8 mouse cellular contexts compared by ENCODE assay signal in the genomic region with DNA sequence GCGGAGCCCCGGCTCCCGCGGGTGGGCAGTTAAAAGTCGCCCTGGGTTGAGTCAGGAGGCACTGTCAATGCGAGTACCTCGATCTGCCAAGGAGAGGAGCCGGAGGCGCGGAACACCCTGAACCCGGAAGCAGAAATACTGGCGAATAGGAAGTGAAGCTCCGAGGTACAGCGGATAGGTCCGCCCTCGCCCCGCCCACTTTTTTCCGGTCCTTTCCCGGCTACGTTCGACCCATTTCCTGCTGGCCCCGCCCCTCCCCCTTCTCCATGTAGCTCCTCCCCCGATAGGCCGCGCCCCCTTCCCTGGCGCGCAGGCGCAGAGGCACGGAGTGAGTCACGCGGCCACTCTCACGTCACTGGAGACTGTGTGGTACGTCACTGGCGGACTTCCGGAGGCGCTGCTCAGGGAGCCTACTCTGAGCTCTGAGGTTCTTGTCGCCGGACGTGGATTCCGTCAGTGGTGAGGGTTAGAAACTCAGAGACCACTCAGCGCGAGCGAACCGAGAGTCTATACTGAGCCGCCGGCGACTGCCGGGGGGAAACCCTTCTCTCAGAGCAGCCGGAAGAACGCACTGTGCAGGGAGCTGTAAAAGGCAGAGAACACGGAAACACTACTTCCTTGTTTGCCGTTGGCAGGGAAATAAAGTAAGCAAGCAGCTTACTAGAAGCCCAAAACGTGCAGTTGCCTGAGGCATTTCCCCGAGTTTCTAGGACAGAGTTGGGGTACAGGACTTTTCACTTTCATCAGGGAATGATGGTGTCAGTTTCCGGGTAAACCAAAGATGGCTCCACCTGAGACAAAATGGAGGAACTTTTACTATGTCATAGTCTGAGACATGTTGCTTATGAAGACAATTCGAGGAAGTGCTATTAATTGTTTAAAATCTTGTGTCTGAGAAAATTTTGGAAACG. TPM values are rescaled to one million over a fixed set of nuclear protein-coding genes. Genes with fewer than 3 reads are reported as not detected.
DNase-seq lines count a peak whose midpoint lies in the region; ATAC-seq lines count a peak whose summit lies in the region.

Gene Usp38 (minus strand): TSS at position 140 of the 911 bp plus-strand sequence.

- peak; percentile 84 for ATAC-seq in megakaryocyte progenitor cell, adult 5-6 weeks (replicated peaks; ENCODE audit: poor library complexity)

- DNase-seq in adipocyte (ENCODE audit: low spot score) = peak; percentile 99
- peak; percentile 98 for DNase-seq in embryo, embryonic 10 days (ENCODE audit: low spot score)
- peak; percentile 100 for DNase-seq in gastrocnemius, postnatal 10 days
- DNase-seq in induced T-regulatory cell, adult 2 months (ENCODE audit: low read depth) = peak; percentile 99
- DNase-seq in left cerebral cortex, adult 9 months (ENCODE audit: low spot score in 2 of 2) = peak; percentile 97 to 99
- DNase-seq in right cerebral cortex, postnatal 14 days = peak; percentile 100
- DNase-seq in urinary bladder, postnatal 36 days (ENCODE audit: low spot score in 2 of 2) = peak; percentile 96 to 99

RNA-seq across cellular contexts. Expression of gene Usp38, which starts in this region (rescaled TPM):
- total RNA-seq in gastrocnemius, postnatal 10 days (2021) = 10 to 100 TPM; 18.0 to 20.3 TPM
- total RNA-seq in megakaryocyte progenitor cell, adult 5-6 weeks (2015) = 33.6 and 34.4 TPM in 2 replicates
- 28.3 and 31.6 TPM in 2 replicates for total RNA-seq in megakaryocyte progenitor cell, adult 5-6 weeks (2017)

Comparison
In these comparisons a context has a peak if more than half of its experiments do, and no peak if none do; other contexts are left out.
1. Peak in every context shown above with its lines: DNase-seq and ATAC-seq.